Mouse (Mus musculus) liver, adult 2 months (tissue): ENCODE results near the gene Khk.

ENCODE experiments used
- CTCF ChIP-seq: fragments of 200-500 bp; IDR thresholded peaks from 2 replicates; pipeline ENCODE4 v1.5.1; 2011; ENCODE audit warnings: low read depth, low read length, control low read depth
- POLR2A ChIP-seq: fragments of 200-500 bp; IDR thresholded peaks from 2 replicates; pipeline ENCODE4 v1.6.1; 2011; ENCODE audit warnings: low read length, control low read depth; ENCODE audit not compliant: insufficient read depth; ENCODE audit errors: extremely low read depth

DNA sequence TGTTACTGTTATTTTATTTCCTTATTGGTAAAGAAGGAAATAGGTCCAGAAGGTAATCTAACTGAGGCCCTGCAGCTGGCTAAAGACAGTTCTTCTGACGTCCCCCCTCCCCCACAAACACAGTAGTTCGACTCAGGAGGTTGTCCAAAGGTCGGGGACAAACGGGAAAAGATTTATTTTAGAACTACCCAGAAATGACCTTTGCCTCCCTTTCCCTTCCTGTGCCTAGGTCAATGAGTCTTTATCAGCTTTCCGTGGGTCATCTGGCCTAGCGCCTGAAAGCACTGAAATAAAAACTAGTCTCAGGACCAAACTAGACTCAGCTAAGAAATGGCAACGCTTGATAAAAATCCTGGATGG, 12.0 kb upstream of the Khk start:
- TF ChIP-seq POLR2A (no peak), CTCF (no peak)
